In the genomic region with DNA sequence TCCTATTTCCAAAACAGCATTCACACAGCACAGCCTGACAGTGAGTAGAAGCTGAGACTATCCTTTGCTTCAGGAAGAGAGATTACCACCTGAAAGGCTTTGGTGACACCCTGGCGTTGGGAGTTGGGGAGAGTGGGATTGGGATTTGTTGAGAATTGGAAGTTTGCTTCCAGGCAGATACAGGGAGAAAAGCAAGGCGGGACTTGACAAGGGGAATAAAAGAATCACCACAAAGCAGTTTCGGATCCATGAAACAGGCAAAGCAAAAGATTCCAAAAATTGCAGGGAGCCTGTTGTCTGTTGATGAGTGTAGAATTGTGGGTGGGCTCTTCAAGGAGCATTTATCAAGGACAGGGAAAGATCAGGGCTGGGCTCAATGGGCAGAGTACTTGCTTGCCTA, we compare ENCODE assay signal across 17 mouse cellular contexts. TPM values are rescaled to one million over a fixed set of nuclear protein-coding genes. Genes with fewer than 3 reads are reported as not detected.
"Had no signal": no experiment of that assay in that cellular context is flagged by ENCODE, and none has a peak within 500 bp of the region (broad histone marks: within the 10 kb centered on the region; RNA-seq: fewer than 3 reads in every experiment).

No protein-coding gene starts in this region.

- DNase-seq: gastrocnemius, adult 2 months; gastrocnemius, postnatal 10 days; gastrocnemius, postnatal 25 days; heart, adult 2 months; heart, postnatal 14 days; heart, postnatal 4 days; kidney, adult 18-20 months; kidney, adult 8-10 months; kidney, postnatal 10 days; kidney, postnatal 25 days; kidney, postnatal 4 days; liver; liver, embryonic 13.5 days had no signal

RNA-seq across cellular contexts. Expression of a gene that starts 38.5 kb away (rescaled TPM):
- total RNA-seq: gastrocnemius, adult 2 months; gastrocnemius, postnatal 25 days; gastrocnemius, postnatal 4 days; granulocyte monocyte progenitor cell, adult 5-6 weeks; left cerebral cortex, adult 2 months; left cerebral cortex, postnatal 36 days had no signal
